Mouse (Mus musculus) layer of hippocampus, postnatal 14 days (tissue): Measurements from ENCODE around the gene Dop1a. TPM values are rescaled to one million over a fixed set of nuclear protein-coding genes. Genes with fewer than 3 reads are reported as not detected.

Experiments
- DNase-seq, 2 experiments: peaks; one replicate each; pipeline ENCODE4 v3.0.0; 2021 to 2022; ENCODE audit warnings: low spot score in 2 of 2, mixed read lengths in 1 of 2
- long read RNA-seq, 2 experiments: library from polyadenylated mRNA; stranded (forward); transcript quantifications; one replicate each; pipeline ENCODE4 v2.0.0; 2021
- total RNA-seq, 2 experiments: library from RNA; stranded (reverse); gene quantifications; 2 replicates each; pipeline ENCODE4 v1.2.3; 2021

The Dop1a gene
- total RNA-seq: 10 to 100 TPM; 51.0 to 58.8 TPM
- long read RNA-seq, experiment 1, partial matches to known transcripts: 2 of 5 reads
- long read RNA-seq, experiment 1, other reads (novel, unspliced or antisense): 3 of 5 reads
- long read RNA-seq, experiment 2, partial matches to known transcripts: 6 of 8 reads
- long read RNA-seq, experiment 2, other reads (novel, unspliced or antisense): 1 of 8 reads

- peak; percentile 88 to 90 for DNase-seq
These were observed at the start of gene Dop1a for GRCm38 (mm10) chr9:86466990-86467870. TSS of gene Dop1a (plus strand) at chr9:86467154.

- no peak for DNase-seq
These were observed 49.0 kb upstream of the Dop1a start for GRCm38 (mm10) chr9:86417971-86418370.

GRCm38 (mm10) chr9:86419366-86419765 is 47.6 kb upstream of the Dop1a start:
- DNase-seq: peak in 1 of 2 experiments; percentile 8

- DNase-seq: no peak
These were observed 43.6 kb upstream of the Dop1a start for GRCm38 (mm10) chr9:86423331-86423730.

GRCm38 (mm10) chr9:86435510-86435909 is 31.4 kb upstream of the Dop1a start:
- no peak for DNase-seq

GRCm38 (mm10) chr9:86436608-86437007 is 30.3 kb upstream of the Dop1a start:
- DNase-seq: no peak

GRCm38 (mm10) chr9:86438337-86439009 is 28.5 kb upstream of the Dop1a start:
- no peak for DNase-seq

- DNase-seq: no peak
These were observed 24.7 kb upstream of the Dop1a start for GRCm38 (mm10) chr9:86442248-86442647.

GRCm38 (mm10) chr9:86446847-86447246 is 20.1 kb upstream of the Dop1a start:
- no peak for DNase-seq

GRCm38 (mm10) chr9:86447431-86447830 is 19.5 kb upstream of the Dop1a start:
- DNase-seq: no peak

- peak; percentile 72 to 85 for DNase-seq
These were observed 17.4 kb upstream of the Dop1a start for GRCm38 (mm10) chr9:86449581-86449980.

- DNase-seq: peak; percentile 16 to 38
These were observed 15.9 kb upstream of the Dop1a start for GRCm38 (mm10) chr9:86451094-86451493.

- peak; percentile 60 to 66 for DNase-seq
These were observed 15.3 kb upstream of the Dop1a start for GRCm38 (mm10) chr9:86451617-86452016.

- no peak for DNase-seq
These were observed 13.3 kb upstream of the Dop1a start for GRCm38 (mm10) chr9:86453626-86454025.

- DNase-seq: peak; percentile 91
These were observed 2.5 kb upstream of the Dop1a start, which contains the start of gene Ube2cbp for GRCm38 (mm10) chr9:86464151-86465105. TSS of gene Ube2cbp (minus strand) at chr9:86464950.

GRCm38 (mm10) chr9:86475956-86476355 is 9.0 kb downstream of the Dop1a start:
- DNase-seq: no peak

- DNase-seq: no peak
These were observed 9.8 kb downstream of the Dop1a start for GRCm38 (mm10) chr9:86476763-86477162.

GRCm38 (mm10) chr9:86478414-86479093 is 11.6 kb downstream of the Dop1a start:
- DNase-seq: no peak

GRCm38 (mm10) chr9:86482236-86482635 is 15.3 kb downstream of the Dop1a start:
- DNase-seq: no peak

- no peak for DNase-seq
These were observed 24.8 kb downstream of the Dop1a start for GRCm38 (mm10) chr9:86491740-86492139.
